Mouse (Mus musculus) monocyte, adult 5-6 weeks (primary cell): ENCODE measurements around the gene Abi1. TPM values are rescaled to one million over a fixed set of nuclear protein-coding genes. Genes with fewer than 3 reads are reported as not detected.
"Not testable (repeated sequence)": the region's sequence is repeated elsewhere in the genome, so short reads cannot be mapped to it uniquely, and the experiment has no call there.

Experiments used
- ATAC-seq: fragments of 153-309, 156-312 bp; replicated peaks from 2 replicates; pipeline ENCODE4 v1.8.0; 2017; ENCODE audit warnings: mild to moderate bottlenecking; ENCODE audit not compliant: low TSS enrichment, insufficient number of reproducible peaks, severe bottlenecking, poor library complexity, low FRiP score
- total RNA-seq: library from RNA; stranded (forward); fragments of 200-1000, 200-491, 200-594 nt; gene quantifications from 3 replicates; pipeline ENCODE4 v1.2.3, GENCODE M21; 2017

Gene Abi1
- total RNA-seq, 1 experiment from 2014 or later = 321 TPM

DNA sequence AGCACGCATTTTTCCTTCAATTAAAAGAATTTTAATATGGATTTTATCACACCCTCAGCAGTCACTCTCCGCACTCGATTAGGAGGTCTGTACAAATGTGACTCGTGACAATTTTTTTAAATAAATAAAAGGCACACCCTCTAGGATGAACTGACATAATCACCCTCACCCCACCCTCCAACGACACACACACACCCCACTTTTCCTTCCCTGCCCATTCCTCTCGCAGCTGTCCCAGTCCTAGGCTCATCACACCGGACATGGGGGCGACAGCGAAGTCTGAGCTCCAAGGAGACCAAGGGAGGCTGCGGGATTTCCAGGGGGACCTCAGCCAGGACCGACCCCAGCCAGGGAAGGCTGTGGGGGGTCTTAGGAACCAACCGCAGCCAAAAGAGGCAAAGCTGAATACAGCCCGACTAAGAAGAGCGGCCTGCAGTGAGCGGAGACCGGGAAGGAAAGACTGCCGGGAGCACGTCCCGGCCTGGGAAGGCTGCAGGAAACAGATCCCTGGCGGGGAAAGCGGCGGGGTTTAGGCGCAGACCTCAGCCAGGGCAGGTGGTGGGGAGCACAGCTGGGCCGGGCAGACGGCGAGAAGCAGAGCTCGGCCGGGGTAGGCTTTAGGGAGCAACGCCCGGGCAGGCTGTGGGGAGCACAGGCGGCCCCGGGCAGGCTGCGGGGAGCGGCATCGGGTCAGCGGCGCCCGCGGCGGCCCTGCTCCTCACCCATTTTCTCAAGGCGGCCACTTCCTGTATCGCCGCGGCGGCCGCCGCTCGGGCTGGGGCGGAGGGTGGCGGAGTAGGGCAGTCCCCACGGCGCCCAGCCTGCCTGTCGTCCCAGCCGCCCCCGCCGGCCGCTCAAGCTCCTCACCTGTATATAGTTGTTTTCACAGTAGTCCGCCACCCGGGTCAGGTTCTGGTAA lies 700 bp downstream of the Abi1 start:
- ATAC-seq = peak; percentile 28

GRCm38 (mm10) chr2:23035467-23035866 lies 4.6 kb downstream of the Abi1 start:
- no peak for ATAC-seq

DNA sequence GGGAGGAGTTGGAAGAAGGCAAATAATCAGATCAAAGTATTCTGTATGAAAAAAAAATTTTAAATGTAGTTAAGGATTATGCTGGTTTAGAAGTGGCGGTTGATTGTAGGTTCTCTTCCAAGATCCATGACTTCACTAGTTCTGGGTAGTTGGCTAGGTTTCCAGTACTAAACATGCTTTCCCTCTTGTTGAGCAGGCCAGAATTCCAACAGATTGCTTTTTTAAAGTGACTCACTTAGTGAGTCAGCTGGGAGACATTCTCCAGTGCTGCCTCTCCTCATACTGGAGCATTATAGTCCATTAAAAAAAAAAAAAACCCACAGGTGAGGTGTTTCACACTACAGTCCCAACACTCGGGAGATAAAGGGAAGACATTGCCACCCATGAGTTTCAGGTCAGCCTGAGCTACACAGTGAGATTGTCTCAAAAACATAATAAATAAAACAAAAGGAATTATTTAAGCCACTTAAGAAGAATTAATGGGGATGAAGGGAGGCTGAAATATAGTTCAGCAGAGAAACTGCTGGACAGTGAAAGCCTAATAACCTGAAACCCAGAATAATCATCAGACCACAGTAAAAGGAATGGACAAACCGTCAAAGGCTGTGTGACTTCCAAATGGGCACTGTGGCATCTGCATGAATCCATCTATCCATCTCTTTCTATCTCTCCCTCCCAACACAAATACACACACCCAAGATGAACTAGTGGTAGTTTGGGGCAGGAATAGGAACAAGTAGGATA lies 5.2 kb downstream of the Abi1 start:
- no peak for ATAC-seq

DNA sequence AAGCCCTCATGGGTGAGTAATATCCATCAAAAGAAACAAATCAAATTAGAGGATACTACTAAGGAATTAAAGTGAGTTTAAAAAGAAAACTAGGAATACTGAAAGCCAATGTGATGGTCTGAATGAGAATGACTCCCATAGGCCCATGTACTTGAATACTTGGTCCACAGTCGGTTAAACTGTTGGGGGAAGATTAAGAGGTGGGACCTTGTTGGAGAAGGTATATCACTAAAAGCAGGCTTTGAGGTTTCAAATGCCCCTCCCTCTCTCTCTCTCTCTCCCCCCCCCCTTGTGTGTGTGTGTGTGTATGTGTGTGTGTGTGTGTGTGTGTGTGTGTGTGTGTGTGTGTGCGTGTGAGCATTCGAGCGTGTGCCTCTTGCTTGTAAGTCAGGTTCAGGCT lies 9.4 kb downstream of the Abi1 start:
- no peak for ATAC-seq

DNA sequence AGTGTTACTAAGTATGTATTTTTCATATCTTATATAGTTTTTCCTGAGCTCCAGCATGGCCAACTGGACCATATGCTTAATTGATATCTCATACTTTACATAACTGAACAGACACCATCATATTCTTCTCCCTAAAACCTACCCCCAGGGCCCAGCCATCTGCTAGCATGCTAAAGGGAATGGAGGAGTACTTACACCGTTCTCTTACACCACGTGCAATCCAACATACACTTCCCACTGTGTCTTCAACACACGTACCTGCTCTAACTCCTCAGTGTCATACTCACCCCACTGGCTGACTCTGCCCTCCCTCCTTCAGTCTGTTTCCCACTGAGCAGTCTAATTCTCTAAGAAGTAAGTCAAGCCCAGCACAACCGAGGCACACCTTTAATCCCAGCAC lies 11.2 kb downstream of the Abi1 start:
- no peak for ATAC-seq

DNA sequence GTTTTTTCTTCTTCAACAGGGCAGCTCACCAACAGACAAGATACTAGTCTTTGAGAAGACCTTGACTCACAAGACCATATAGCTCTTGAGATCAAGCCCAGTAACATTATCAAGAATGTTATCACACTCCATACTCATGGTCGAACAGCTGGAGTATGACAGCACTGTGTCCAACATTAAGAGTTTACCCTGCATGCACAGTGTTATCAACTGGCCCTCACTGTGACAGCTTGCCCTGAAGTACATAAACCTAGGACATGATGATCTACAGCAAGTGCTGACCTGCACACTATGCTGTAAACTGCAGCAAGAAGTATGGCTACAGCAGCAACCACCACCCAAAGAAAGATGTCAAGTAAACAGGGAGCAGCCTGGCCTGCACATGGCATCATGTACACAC lies 13.7 kb downstream of the Abi1 start:
- ATAC-seq = no peak

DNA sequence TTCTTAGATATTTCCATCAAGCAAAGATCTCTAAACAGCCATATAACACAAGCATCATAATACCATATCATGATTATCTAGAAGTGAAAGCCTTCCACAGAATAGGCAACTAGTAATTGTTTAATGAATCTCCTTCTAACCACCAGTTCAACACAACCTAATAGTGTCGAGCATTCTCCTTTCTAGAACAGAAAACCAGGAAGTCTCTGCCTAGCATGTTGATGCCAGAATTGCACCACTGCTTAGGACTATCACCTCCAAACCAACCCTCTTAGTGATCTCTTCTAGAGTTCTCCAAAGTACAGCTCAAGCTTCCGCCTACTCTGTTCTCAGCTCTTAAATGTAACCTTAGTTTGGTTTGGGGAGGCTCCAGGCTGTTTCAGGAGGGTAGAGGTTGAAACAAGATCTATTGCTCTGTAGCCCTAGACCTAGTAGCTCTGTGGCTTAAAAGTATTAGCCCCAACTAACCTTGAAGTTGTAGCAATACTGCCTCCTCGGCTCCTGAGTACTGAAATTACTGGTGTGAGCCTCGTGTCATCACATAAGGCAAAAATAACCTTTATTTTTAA lies 16.2 kb downstream of the Abi1 start:
- no peak; the same call in 1 of the 2 replicates for ATAC-seq

- no peak for ATAC-seq
Measured at GRCm38 (mm10) chr2:23023023-23023422, 17.0 kb downstream of the Abi1 start.

DNA sequence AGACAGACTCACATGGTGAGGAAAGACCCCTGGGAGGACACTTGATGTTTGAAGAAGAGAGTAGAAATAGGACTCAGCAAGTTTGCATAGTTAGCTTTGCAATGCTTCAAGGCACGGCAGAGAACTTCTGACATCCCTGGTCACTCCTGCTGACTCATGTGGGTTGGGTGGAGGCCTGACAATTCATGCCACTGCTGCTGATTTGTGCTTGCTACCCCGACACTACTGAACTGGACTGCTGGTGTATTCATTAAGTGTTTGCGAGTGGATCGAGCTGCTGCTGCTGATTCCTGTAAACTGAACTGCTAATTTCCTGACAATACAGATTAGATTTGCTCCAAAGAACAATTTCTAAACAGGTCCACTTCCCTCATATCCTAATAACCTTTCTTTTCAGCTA lies 18.3 kb downstream of the Abi1 start:
- no peak for ATAC-seq

DNA sequence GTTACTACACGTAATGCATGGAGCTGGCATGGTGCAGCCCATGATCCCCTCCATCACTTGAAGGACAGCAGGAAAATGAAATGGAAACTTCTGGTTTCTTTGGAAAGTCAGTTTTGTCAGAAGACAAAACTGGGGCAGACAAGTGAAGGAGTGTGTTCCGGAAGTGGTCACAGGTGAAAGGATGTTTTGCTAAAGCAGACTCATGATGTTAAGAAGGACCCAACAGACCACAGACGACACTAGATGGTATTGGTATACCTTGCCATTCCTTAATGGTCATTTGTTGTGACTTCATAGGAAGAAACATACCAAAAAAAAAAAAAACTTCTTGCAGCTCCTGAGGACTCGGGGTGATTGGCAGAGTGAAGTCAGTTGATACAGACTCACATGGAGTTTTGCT lies 18.7 kb downstream of the Abi1 start:
- no peak for ATAC-seq

- 0 out of 2 replicates have a peak, but pooled peaks have one; percentile 9 for ATAC-seq
Measured at GRCm38 (mm10) chr2:23019170-23019569, 20.9 kb downstream of the Abi1 start.

- no peak for ATAC-seq
Measured at GRCm38 (mm10) chr2:23016121-23016520, 23.9 kb downstream of the Abi1 start.

DNA sequence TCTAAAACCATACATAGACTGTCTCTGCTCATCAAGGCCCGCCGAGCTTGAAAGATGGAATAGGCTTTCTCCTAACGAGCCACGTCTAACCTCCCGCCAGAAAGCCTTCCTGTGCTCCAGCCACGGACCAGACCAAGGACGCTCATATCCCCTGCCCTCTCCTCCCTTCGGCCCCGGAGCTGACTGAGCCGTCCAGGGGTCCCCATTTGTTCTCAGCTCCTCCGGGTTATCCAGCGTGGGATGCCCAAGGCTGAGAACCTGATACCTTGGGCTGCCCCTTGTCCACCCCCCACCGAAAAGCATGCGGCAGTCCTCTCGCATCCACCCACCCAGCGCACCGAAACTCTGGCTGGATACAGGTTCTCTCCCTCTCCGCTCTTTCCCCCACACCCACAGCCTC lies 24.7 kb downstream of the Abi1 start:
- no peak for ATAC-seq

GRCm38 (mm10) chr2:23014935-23015334 lies 25.1 kb downstream of the Abi1 start:
- not testable (repeated sequence) for ATAC-seq

GRCm38 (mm10) chr2:23008256-23008655 lies 31.8 kb downstream of the Abi1 start:
- ATAC-seq = no peak

DNA sequence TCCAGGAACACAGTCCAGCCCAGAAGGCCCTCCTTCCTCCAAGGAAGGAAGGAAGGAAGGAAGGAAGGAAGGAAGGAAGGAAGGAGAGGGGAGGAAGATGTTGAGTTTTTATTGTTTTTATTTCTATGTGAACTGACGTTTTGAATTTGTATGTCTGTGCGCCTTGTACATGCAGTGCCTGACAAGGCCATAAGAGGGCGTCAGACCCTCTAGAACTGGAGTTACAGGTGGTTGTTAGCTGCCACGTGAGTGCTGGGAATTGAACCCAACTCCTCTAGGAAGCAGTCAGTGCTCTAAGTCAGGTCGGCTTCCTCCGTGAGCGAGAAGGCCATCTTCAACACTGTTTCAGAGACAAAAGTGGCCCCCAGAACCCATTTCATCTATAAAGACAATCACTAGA lies 32.5 kb downstream of the Abi1 start:
- ATAC-seq = no peak

GRCm38 (mm10) chr2:23007149-23007548 lies 32.9 kb downstream of the Abi1 start:
- no peak for ATAC-seq

GRCm38 (mm10) chr2:23006219-23006618 lies 33.8 kb downstream of the Abi1 start:
- ATAC-seq = no peak

DNA sequence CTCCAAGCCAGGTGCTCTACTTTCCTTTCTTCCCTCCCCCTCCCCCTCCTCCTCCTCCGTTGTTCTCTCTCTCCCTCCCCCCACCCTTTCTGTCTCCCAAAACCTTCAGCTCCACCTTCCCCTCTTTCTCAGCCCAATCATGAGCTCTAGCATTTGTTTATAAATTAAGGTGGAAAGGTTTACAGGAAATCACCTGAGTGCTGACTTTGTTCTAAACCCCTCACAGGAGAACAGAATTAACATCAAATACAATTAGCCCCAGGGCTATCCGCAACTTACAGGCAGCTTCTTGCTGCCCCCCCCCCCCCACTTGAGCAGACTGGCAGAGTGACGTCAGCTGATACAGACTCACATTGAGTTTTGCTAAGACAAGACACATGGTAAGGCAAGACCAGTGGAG lies 37.4 kb downstream of the Abi1 start:
- no peak for ATAC-seq

DNA sequence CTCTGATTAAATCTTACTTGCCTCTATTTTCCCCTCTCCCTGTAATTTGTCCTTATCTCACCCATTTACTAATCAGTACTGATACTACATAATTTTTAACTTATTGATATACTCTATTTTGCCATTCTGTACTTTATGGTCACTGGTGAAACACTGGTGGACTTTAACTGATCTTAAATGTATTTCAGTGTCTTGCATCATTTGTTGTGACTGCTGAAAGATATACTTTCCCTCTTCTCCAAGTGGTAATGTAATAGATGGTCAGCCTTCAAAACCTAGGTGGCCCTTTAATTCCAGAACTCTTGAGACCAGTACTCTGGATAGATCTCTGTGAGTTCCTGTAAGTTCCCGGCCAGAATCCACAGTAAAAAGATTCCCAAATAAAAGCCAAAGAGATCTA lies 40.4 kb downstream of the Abi1 start:
- no peak for ATAC-seq
